In genomic region chr2:101490207-101490606, GRCm38 (mm10) we compare ENCODE assay signal across 24 mouse cellular contexts.
A peak's percentile ranks its signal among the peaks of the same experiment; 100 is the strongest.
DNase-seq lines count a peak whose midpoint lies in the region; ATAC-seq and TF ChIP-seq lines count a peak whose summit lies in the region.
"Had no signal": no experiment of that assay in that cellular context is flagged by ENCODE, and none has a peak within 500 bp of the region (broad histone marks: within the 10 kb centered on the region; RNA-seq: fewer than 3 reads in every experiment).

No protein-coding gene starts in this region.

- intact Hi-C loops in left cerebral cortex, adult 2 months (cut with DNase I) = no loop called here

- no peak overlapping the region for H3K4me2 ChIP-seq in kidney, embryonic 16.5 days (replicated peaks; ENCODE audit: low read depth, low read length)
- H3K4me2 ChIP-seq: embryonic facial prominence, embryonic 15.5 days; heart, embryonic 11.5 days; hindbrain, embryonic 12.5 days; midbrain, embryonic 12.5 days; neural tube, embryonic 13.5 days had no signal

- POLR2A ChIA-PET in Patski (lab: Charles Lee) = no interaction called here

- in situ Hi-C loops in Patski (cut with MboI; ENCODE audit: low pct_unique_long_range_greater_than_20kb) = no loop called here

- 96% methylated on average over 2 of the region's 2 CpGs for WGBS in kidney, embryonic 16.5 days

- H3K27ac ChIP-seq in kidney, embryonic 16.5 days (ENCODE audit: low read length) = no peak overlapping the region
- H3K27ac ChIP-seq in left cerebral cortex, adult 2 months = no peak overlapping the region
- H3K27ac ChIP-seq: embryonic facial prominence, embryonic 15.5 days; forebrain, embryonic 10.5 days; hindbrain, embryonic 12.5 days; midbrain, embryonic 12.5 days; neural tube, embryonic 13.5 days had no signal

- no peak overlapping the region for H3K4me3 ChIP-seq in kidney, embryonic 16.5 days (ENCODE audit: low read length)
- no peak overlapping the region for H3K4me3 ChIP-seq in left cerebral cortex, adult 2 months
- H3K4me3 ChIP-seq: embryonic facial prominence, embryonic 15.5 days; forebrain, embryonic 10.5 days; hindbrain, embryonic 12.5 days; midbrain, embryonic 12.5 days; neural tube, embryonic 13.5 days had no signal

- CTCF ChIA-PET in Patski (lab: Charles Lee) = interaction anchor here (2.9 kb wide), 1 partner anchor 11 kb away, joined by 10 read pairs; no protein-coding TSS in a partner anchor

- peak; percentile 31 for DNase-seq in kidney, adult 9 months
- DNase-seq in Patski (ENCODE audit: low read depth, low spot score) = peak; percentile 75
- DNase-seq in brain, adult 2 months (ENCODE audit: low read depth, low spot score) = peak; percentile 7
- no peak for DNase-seq in spleen, adult 12 weeks (ENCODE audit: low spot score)
- DNase-seq in left cerebral cortex, adult 2 months (ENCODE audit: extremely low spot score in 1 of 2, low spot score in 2 of 2) = no peak
- DNase-seq: cerebellum, adult 11-12 months; cerebellum, postnatal 25 days; forebrain, postnatal 0 days; gastrocnemius, postnatal 36 days; heart, postnatal 10 days; left cerebral cortex, postnatal 4 days; liver; right cerebral cortex, adult 18-20 months; spleen, adult 18-20 months; thymus, postnatal 25 days had no signal

- no peak for ATAC-seq in kidney, embryonic 16.5 days (ENCODE audit: low FRiP score, low TSS enrichment)
- ATAC-seq in Patski = peak; percentile 100
- no peak for ATAC-seq in CD4-positive, CD25-positive, alpha-beta regulatory T cell, adult 4 months
- ATAC-seq: forebrain, postnatal 0 days; lung, postnatal 0 days had no signal

- H3K9ac ChIP-seq in kidney, embryonic 16.5 days (replicated peaks; ENCODE audit: low read length) = no peak overlapping the region
- H3K9ac ChIP-seq: embryonic facial prominence, embryonic 15.5 days; forebrain, postnatal 0 days; hindbrain, embryonic 12.5 days; midbrain, embryonic 12.5 days; neural tube, embryonic 13.5 days had no signal

- no peak for TF ChIP-seq CTCF in Patski (IDR thresholded peaks at IDR 0.05)
- no peak for TF ChIP-seq CTCF in left cerebral cortex, adult 2 months (IDR thresholded peaks at IDR 0.05)

- H3K4me1 ChIP-seq in kidney, embryonic 16.5 days (ENCODE audit: insufficient read depth, low read length) = no peaks in the 10 kb centered on the region
- H3K4me1 ChIP-seq: embryonic facial prominence, embryonic 15.5 days; forebrain, embryonic 10.5 days; hindbrain, embryonic 12.5 days; midbrain, embryonic 12.5 days; neural tube, embryonic 13.5 days had no signal

- H3K36me3 ChIP-seq in kidney, embryonic 16.5 days (ENCODE audit: insufficient read depth, low read length) = no peaks in the 10 kb centered on the region
- H3K36me3 ChIP-seq: embryonic facial prominence, embryonic 15.5 days; forebrain, embryonic 10.5 days; hindbrain, embryonic 12.5 days; midbrain, embryonic 12.5 days; neural tube, embryonic 13.5 days had no signal

- no peaks in the 10 kb centered on the region for H3K9me3 ChIP-seq in kidney, embryonic 16.5 days (ENCODE audit: low read length)
- H3K9me3 ChIP-seq: embryonic facial prominence, embryonic 15.5 days; forebrain, embryonic 10.5 days; hindbrain, embryonic 12.5 days; midbrain, embryonic 12.5 days; neural tube, embryonic 13.5 days had no signal

- H3K27me3 ChIP-seq in kidney, embryonic 16.5 days (ENCODE audit: insufficient read depth, low read length) = no peaks in the 10 kb centered on the region
- no peaks in the 10 kb centered on the region for H3K27me3 ChIP-seq in Patski
- H3K27me3 ChIP-seq: embryonic facial prominence, embryonic 15.5 days; hindbrain, embryonic 12.5 days; midbrain, embryonic 12.5 days; neural tube, embryonic 13.5 days had no signal

Comparison
In these comparisons a context has a peak if more than half of its experiments do, and no peak if none do; other contexts are left out.
1. DNase-seq: peak in kidney, adult 9 months (single experiment), Patski (single experiment) and brain, adult 2 months (single experiment); none in spleen, adult 12 weeks (single experiment) and left cerebral cortex, adult 2 months (0 of 2).